Mouse (Mus musculus): Measurements from ENCODE around the gene Pdzd8. TPM values are rescaled to one million over a fixed set of nuclear protein-coding genes. Genes with fewer than 3 reads are reported as not detected.

Pdzd8 gene
- total and polyA plus RNA-seq, 2 experiments from 2014 or later: 11.3 to 48.8 TPM

- H3K4me2 ChIP-seq (ENCODE audit: low read depth, low read length, poor library complexity, severe bottlenecking): no peak overlapping the region
- H3K36me3 ChIP-seq (ENCODE audit: insufficient read depth, low read length): no peaks in the 10 kb centered on the region
- H3K27ac ChIP-seq (ENCODE audit: low read depth, low read length): no peak overlapping the region
- no peak overlapping the region for H3K4me3 ChIP-seq (ENCODE audit: low read depth, low read length)
- H3K9me3 ChIP-seq (ENCODE audit: low read length): no peaks in the 10 kb centered on the region
- H3K27me3 ChIP-seq (ENCODE audit: insufficient read depth, low read length): 0 out of 2 replicates have a peak, but pooled peaks cover 4% of the 10 kb centered on the region
- 74% methylated on average over 4 of the region's 4 CpGs for WGBS
- TF ChIP-seq CTCF (IDR thresholded peaks at IDR 0.05): no peak
- H3K9ac ChIP-seq (replicated peaks; ENCODE audit: low read length, poor library complexity, severe bottlenecking): no peak overlapping the region
- ATAC-seq (ENCODE audit: low FRiP score) (no peak), DNase-seq (ENCODE audit: low spot score) (no peak)
- no peaks in the 10 kb centered on the region for H3K4me1 ChIP-seq (ENCODE audit: insufficient read depth, low read length)
Measured at GRCm38 (mm10) chr19:59359202-59359601, 13.6 kb upstream of the Pdzd8 start.

GRCm38 (mm10) chr19:59357878-59358277 lies 12.3 kb upstream of the Pdzd8 start:
- no peak for ATAC-seq (ENCODE audit: low FRiP score)
- Histone ChIP-seq H3K36me3 (ENCODE audit: insufficient read depth, low read length) (no peaks in the 10 kb centered on the region), H3K4me2 (ENCODE audit: low read depth, low read length, poor library complexity, severe bottlenecking) (no peak overlapping the region), H3K4me1 (ENCODE audit: insufficient read depth, low read length) (no peaks in the 10 kb centered on the region), H3K4me3 (ENCODE audit: low read depth, low read length) (no peak overlapping the region), H3K27me3 (ENCODE audit: insufficient read depth, low read length) (0 out of 2 replicates have a peak, but pooled peaks cover 4% of the 10 kb centered on the region), H3K9ac (replicated peaks; ENCODE audit: low read length, poor library complexity, severe bottlenecking) (no peak overlapping the region), H3K27ac (ENCODE audit: low read depth, low read length) (no peak overlapping the region), H3K9me3 (ENCODE audit: low read length) (no peaks in the 10 kb centered on the region)
- 79% methylated on average over 4 of the region's 4 CpGs for WGBS
- TF ChIP-seq CTCF (IDR thresholded peaks at IDR 0.05): no peak
- no peak for DNase-seq (ENCODE audit: low spot score)

- Histone ChIP-seq H3K36me3 (ENCODE audit: insufficient read depth, low read length) (no peaks in the 10 kb centered on the region), H3K27ac (ENCODE audit: low read depth, low read length) (no peak overlapping the region), H3K4me2 (ENCODE audit: low read depth, low read length, poor library complexity, severe bottlenecking) (no peak overlapping the region), H3K9me3 (ENCODE audit: low read length) (no peaks in the 10 kb centered on the region), H3K9ac (replicated peaks; ENCODE audit: low read length, poor library complexity, severe bottlenecking) (no peak overlapping the region), H3K4me3 (ENCODE audit: low read depth, low read length) (no peak overlapping the region), H3K4me1 (ENCODE audit: insufficient read depth, low read length) (no peaks in the 10 kb centered on the region), H3K27me3 (ENCODE audit: insufficient read depth, low read length) (0 out of 2 replicates have a peak, but pooled peaks cover 4% of the 10 kb centered on the region)
- DNase-seq (ENCODE audit: low spot score) (no peak), ATAC-seq (ENCODE audit: low FRiP score) (no peak)
- TF ChIP-seq CTCF (IDR thresholded peaks at IDR 0.05): no peak
- WGBS: 81% methylated on average over 14 of the region's 14 CpGs
Measured at GRCm38 (mm10) chr19:59356843-59357595, 11.4 kb upstream of the Pdzd8 start.

- Histone ChIP-seq H3K9me3 (ENCODE audit: low read length) (no peaks in the 10 kb centered on the region), H3K36me3 (ENCODE audit: insufficient read depth, low read length) (no peaks in the 10 kb centered on the region), H3K27me3 (ENCODE audit: insufficient read depth, low read length) (0 out of 2 replicates have a peak, but pooled peaks cover 4% of the 10 kb centered on the region), H3K4me2 (ENCODE audit: low read depth, low read length, poor library complexity, severe bottlenecking) (no peak overlapping the region), H3K4me3 (ENCODE audit: low read depth, low read length) (no peak overlapping the region), H3K9ac (replicated peaks; ENCODE audit: low read length, poor library complexity, severe bottlenecking) (no peak overlapping the region), H3K27ac (ENCODE audit: low read depth, low read length) (no peak overlapping the region), H3K4me1 (ENCODE audit: insufficient read depth, low read length) (no peaks in the 10 kb centered on the region)
- no peak for TF ChIP-seq CTCF (IDR thresholded peaks at IDR 0.05)
- DNase-seq (ENCODE audit: low spot score) (no peak), ATAC-seq (ENCODE audit: low FRiP score) (no peak)
- WGBS: 88% methylated on average over 3 of the region's 3 CpGs
Measured at GRCm38 (mm10) chr19:59356388-59356787, 10.8 kb upstream of the Pdzd8 start.

- WGBS: 62% methylated on average over 2 of the region's 2 CpGs
- Histone ChIP-seq H3K9me3 (ENCODE audit: low read length) (no peaks in the 10 kb centered on the region), H3K9ac (replicated peaks; ENCODE audit: low read length, poor library complexity, severe bottlenecking) (no peak overlapping the region), H3K27me3 (ENCODE audit: insufficient read depth, low read length) (0 out of 2 replicates have a peak, but pooled peaks cover 4% of the 10 kb centered on the region), H3K4me2 (ENCODE audit: low read depth, low read length, poor library complexity, severe bottlenecking) (no peak overlapping the region), H3K27ac (ENCODE audit: low read depth, low read length) (no peak overlapping the region), H3K4me3 (ENCODE audit: low read depth, low read length) (no peak overlapping the region), H3K4me1 (ENCODE audit: insufficient read depth, low read length) (no peaks in the 10 kb centered on the region), H3K36me3 (ENCODE audit: insufficient read depth, low read length) (no peaks in the 10 kb centered on the region)
- ATAC-seq (ENCODE audit: low FRiP score) (no peak), DNase-seq (ENCODE audit: low spot score) (no peak)
- TF ChIP-seq CTCF (IDR thresholded peaks at IDR 0.05): no peak
Measured at GRCm38 (mm10) chr19:59354906-59355305, 9.3 kb upstream of the Pdzd8 start.

- H3K4me1 ChIP-seq (ENCODE audit: insufficient read depth, low read length): no peaks in the 10 kb centered on the region
- no peak overlapping the region for H3K27ac ChIP-seq (ENCODE audit: low read depth, low read length)
- 72% methylated on average over 3 of the region's 3 CpGs for WGBS
- H3K4me3 ChIP-seq (ENCODE audit: low read depth, low read length): no peak overlapping the region
- H3K27me3 ChIP-seq (ENCODE audit: insufficient read depth, low read length): 0 out of 2 replicates have a peak, but pooled peaks cover 4% of the 10 kb centered on the region
- TF ChIP-seq CTCF (IDR thresholded peaks at IDR 0.05): no peak
- no peaks in the 10 kb centered on the region for H3K9me3 ChIP-seq (ENCODE audit: low read length)
- H3K36me3 ChIP-seq (ENCODE audit: insufficient read depth, low read length): no peaks in the 10 kb centered on the region
- ATAC-seq (ENCODE audit: low FRiP score) (no peak), DNase-seq (ENCODE audit: low spot score) (no peak)
- no peak overlapping the region for H3K9ac ChIP-seq (replicated peaks; ENCODE audit: low read length, poor library complexity, severe bottlenecking)
- H3K4me2 ChIP-seq (ENCODE audit: low read depth, low read length, poor library complexity, severe bottlenecking): no peak overlapping the region
Measured at GRCm38 (mm10) chr19:59352760-59353159, 7.2 kb upstream of the Pdzd8 start.
